Mouse (Mus musculus): ENCODE data around the gene Rad51d. TPM values are rescaled to one million over a fixed set of nuclear protein-coding genes. Genes with fewer than 3 reads are reported as not detected.
A peak's percentile ranks its signal among the peaks of the same experiment; 100 is the strongest.
"Not testable (repeated sequence)": the region's sequence is repeated elsewhere in the genome, so short reads cannot be mapped to it uniquely, and the experiment has no call there.

Rad51d gene
- polyA plus RNA-seq, 1 experiment from 2014 or later, result 14.8 TPM

GRCm38 (mm10) chr11:82835616-82836432 lies 54.6 kb downstream of the Rad51d start:
- no peaks in the 10 kb centered on the region for H3K27me3 ChIP-seq (replicated peaks)
- no peak overlapping the region for H3K9ac ChIP-seq
- H3K9me3 ChIP-seq, result no peaks in the 10 kb centered on the region
- no peak for ATAC-seq (ENCODE audit: insufficient read depth, low FRiP score, low read depth)
- WGBS, result 71% methylated on average over 11 of the region's 11 CpGs
- no peak overlapping the region for H3K4me3 ChIP-seq (replicated peaks)
- H3K4me1 ChIP-seq, result peaks cover 12% of the 10 kb centered on the region
- no peak overlapping the region for H3K4me2 ChIP-seq
- H3K36me3 ChIP-seq, result no peaks in the 10 kb centered on the region
- no peak overlapping the region for H3K27ac ChIP-seq

- not testable (repeated sequence) for H3K9me3 ChIP-seq; H3K9ac ChIP-seq; H3K27me3 ChIP-seq (replicated peaks); H3K4me2 ChIP-seq; H3K4me3 ChIP-seq (replicated peaks); H3K27ac ChIP-seq; ATAC-seq (ENCODE audit: insufficient read depth, low FRiP score, low read depth); H3K36me3 ChIP-seq
- 79% methylated on average over 7 of the region's 7 CpGs for WGBS
- peaks cover 14% of the 10 kb centered on the region for H3K4me1 ChIP-seq
Observed at GRCm38 (mm10) chr11:82834359-82834758, 56.1 kb downstream of the Rad51d start.

DNA sequence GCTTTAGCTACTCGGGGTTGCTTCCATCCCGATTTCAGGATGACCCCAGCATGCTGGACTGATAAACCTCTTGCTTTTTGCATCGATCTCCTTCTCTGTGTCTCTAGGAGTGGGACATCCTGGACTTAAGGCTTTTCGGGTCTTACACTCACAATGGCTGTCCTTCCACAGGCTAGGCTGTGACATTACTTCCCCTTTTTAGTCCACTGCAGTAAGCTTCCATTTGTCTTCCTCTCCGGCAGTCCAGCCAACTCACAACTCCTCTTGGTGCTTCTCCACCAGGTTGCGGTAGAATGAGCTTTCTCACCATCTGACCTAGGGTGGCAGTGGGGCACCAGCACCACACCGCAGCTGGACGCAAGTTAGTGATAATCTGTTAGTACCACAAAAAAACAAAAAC lies 56.5 kb downstream of the Rad51d start:
- 66% methylated on average over 8 of the region's 8 CpGs for WGBS
- no peaks in the 10 kb centered on the region for H3K36me3 ChIP-seq
- ATAC-seq (ENCODE audit: insufficient read depth, low FRiP score, low read depth), result no peak
- H3K27me3 ChIP-seq (replicated peaks), result no peaks in the 10 kb centered on the region
- peaks cover 14% of the 10 kb centered on the region for H3K4me1 ChIP-seq
- H3K27ac ChIP-seq, result peak overlapping the region; percentile 33; the same call in 1 of the 2 replicates
- H3K4me2 ChIP-seq, result no peak overlapping the region
- no peaks in the 10 kb centered on the region for H3K9me3 ChIP-seq
- H3K9ac ChIP-seq, result no peak overlapping the region
- no peak overlapping the region for H3K4me3 ChIP-seq (replicated peaks)

DNA sequence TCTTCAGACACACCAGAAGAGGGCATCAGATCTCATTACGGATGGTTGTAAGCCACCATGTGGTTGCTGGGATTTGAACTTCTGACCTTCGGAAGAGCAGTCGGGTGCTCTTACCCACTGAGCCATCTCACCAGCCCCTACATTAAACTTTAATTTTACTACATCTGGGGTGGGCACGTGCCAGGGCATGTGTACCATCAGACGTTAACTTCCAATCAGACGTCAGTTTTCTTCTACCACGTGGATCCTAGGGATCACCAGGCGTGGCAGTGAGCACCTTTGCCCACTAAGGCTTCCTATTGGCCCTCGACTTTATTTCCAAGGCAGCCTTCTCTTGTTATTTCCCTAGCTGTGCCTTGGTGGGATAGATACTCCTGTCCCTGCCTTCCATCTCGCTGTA lies 58.0 kb downstream of the Rad51d start:
- WGBS, result 70% methylated on average over 10 of the region's 10 CpGs
- ATAC-seq (ENCODE audit: insufficient read depth, low FRiP score, low read depth), result not testable (repeated sequence)

DNA sequence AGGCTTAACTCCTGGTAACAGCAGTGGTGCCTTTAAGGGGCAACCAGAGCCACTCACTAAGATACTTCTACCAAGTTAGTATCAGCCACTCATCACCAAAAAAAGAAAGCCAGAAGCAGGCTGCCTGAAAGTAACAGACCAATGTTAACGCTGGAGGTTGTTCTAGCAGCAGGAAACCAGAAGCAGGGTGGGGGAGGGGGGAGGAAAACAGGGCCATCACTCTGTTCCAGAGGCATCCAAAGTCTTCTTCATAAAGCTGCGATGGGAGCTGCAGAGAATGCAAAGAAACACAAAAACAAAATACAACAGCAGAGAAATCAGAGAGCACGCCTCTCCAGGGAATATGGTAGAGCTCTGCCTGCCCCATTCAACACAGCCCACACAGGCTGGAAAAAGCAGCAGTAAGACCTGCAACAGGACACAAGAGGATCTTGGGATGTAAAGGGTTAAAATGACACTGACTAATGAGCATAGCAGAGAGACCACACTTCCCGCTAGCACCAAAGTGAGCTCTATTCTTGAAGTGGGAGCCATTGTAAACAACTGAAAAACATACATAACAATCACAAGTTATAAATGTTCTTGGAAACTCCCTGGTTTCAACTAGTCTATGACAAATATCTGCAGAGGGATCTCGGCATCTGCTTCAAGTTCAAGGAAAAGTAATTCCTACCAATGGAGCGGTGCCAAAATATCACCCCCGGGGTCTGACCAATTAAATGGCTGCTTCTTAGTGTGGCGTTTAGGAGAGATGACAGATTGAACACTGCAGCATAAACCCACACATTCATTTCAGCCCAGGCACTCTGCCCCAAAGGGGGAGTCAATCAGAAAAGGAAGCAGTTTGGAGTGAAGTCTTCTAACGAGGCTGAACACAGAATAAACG lies 59.2 kb downstream of the Rad51d start:
- 21% methylated on average over 10 of the region's 10 CpGs for WGBS
- H3K4me1 ChIP-seq, result peaks cover 14% of the 10 kb centered on the region
- H3K27me3 ChIP-seq (replicated peaks), result no peaks in the 10 kb centered on the region
- H3K9ac ChIP-seq, result no peak overlapping the region
- no peak overlapping the region for H3K27ac ChIP-seq
- no peak for ATAC-seq (ENCODE audit: insufficient read depth, low FRiP score, low read depth)
- H3K4me2 ChIP-seq, result peak overlapping the region; percentile 34
- no peak overlapping the region for H3K4me3 ChIP-seq (replicated peaks)
- no peaks in the 10 kb centered on the region for H3K36me3 ChIP-seq
- no peaks in the 10 kb centered on the region for H3K9me3 ChIP-seq

More for the DNA sequence above, 58.0 kb downstream of the Rad51d start:
- not testable (repeated sequence) for H3K9ac ChIP-seq; H3K27ac ChIP-seq; H3K27me3 ChIP-seq (replicated peaks); H3K4me3 ChIP-seq (replicated peaks); H3K4me2 ChIP-seq; H3K9me3 ChIP-seq; H3K36me3 ChIP-seq
- peaks cover 14% of the 10 kb centered on the region for H3K4me1 ChIP-seq

DNA sequence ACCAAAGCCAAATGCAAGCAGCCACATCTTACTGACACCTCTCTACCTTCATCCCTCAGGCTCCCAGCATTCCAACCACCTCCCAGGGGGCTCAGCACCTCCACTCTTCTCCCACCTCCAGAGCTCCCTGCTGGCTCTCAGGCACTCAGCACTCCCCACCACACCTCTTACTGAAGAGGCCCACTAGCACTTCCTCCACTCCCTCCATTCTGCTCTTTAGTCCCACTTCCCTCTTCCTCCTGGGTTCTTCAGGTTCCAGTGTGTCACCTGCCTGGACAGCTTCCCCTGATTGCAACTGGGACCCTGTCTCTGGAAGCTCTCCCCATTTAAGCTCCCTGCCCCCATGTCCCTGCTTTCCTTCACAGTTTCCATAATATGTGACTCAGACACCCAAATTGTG lies 63.6 kb downstream of the Rad51d start:
- no peak for ATAC-seq (ENCODE audit: insufficient read depth, low FRiP score, low read depth)

More for the DNA sequence above, 63.6 kb downstream of the Rad51d start:
- H3K27ac ChIP-seq, result no peak overlapping the region
- no peak overlapping the region for H3K4me3 ChIP-seq (replicated peaks)
- H3K9ac ChIP-seq, result no peak overlapping the region
- H3K4me1 ChIP-seq, result peaks cover 12% of the 10 kb centered on the region
- H3K4me2 ChIP-seq, result no peak overlapping the region
- H3K36me3 ChIP-seq, result no peaks in the 10 kb centered on the region
- H3K9me3 ChIP-seq, result no peaks in the 10 kb centered on the region
- H3K27me3 ChIP-seq (replicated peaks), result no peaks in the 10 kb centered on the region

Other genes starting within 250 kb of the Rad51d start
- gene Cct6b, start 126.3 kb downstream of the Rad51d start, polyA plus RNA-seq (2015; fragmentation: Nextera tagmentation; extraction: Ambion mirVana), result 0.37 and 0.40 TPM in 2 replicates
- 31.7 and 35.0 TPM in 2 replicates for gene Zfp830, start 126.3 kb downstream of the Rad51d start, polyA plus RNA-seq (2015; fragmentation: Nextera tagmentation; extraction: Ambion mirVana)
- 22.9 and 25.5 TPM in 2 replicates for gene Lig3, start 109.5 kb downstream of the Rad51d start, polyA plus RNA-seq (2015; fragmentation: Nextera tagmentation; extraction: Ambion mirVana)
- 17.5 and 20.2 TPM in 2 replicates for gene Rffl, start 19.4 kb downstream of the Rad51d start, polyA plus RNA-seq (2015; fragmentation: Nextera tagmentation; extraction: Ambion mirVana)
- 0.13 and 0.15 TPM in 2 replicates for gene Fndc8, start 1.5 kb upstream of the Rad51d start, polyA plus RNA-seq (2015; fragmentation: Nextera tagmentation; extraction: Ambion mirVana)
- 30.7 and 31.1 TPM in 2 replicates for gene Nle1, start 17.8 kb upstream of the Rad51d start, polyA plus RNA-seq (2015; fragmentation: Nextera tagmentation; extraction: Ambion mirVana)
- 2.5 and 2.6 TPM in 2 replicates for gene Unc45b, start 19.9 kb upstream of the Rad51d start, polyA plus RNA-seq (2015; fragmentation: Nextera tagmentation; extraction: Ambion mirVana)
- gene Slfn5, start 60.7 kb upstream of the Rad51d start, polyA plus RNA-seq (2015; fragmentation: Nextera tagmentation; extraction: Ambion mirVana), result 2.4 and 2.5 TPM in 2 replicates
- 23.8 and 26.8 TPM in 2 replicates for gene Slfn9, start 101.2 kb upstream of the Rad51d start, polyA plus RNA-seq (2015; fragmentation: Nextera tagmentation; extraction: Ambion mirVana)
- 0.81 and 1.0 TPM in 2 replicates for gene Slfn8, start 130.2 kb upstream of the Rad51d start, polyA plus RNA-seq (2015; fragmentation: Nextera tagmentation; extraction: Ambion mirVana)
- gene Slfn2, start 174.5 kb upstream of the Rad51d start, polyA plus RNA-seq (2015; fragmentation: Nextera tagmentation; extraction: Ambion mirVana), result 8.4 and 9.2 TPM in 2 replicates
- gene Slfn1, start 226.2 kb upstream of the Rad51d start, polyA plus RNA-seq (2015; fragmentation: Nextera tagmentation; extraction: Ambion mirVana), result 1.6 and 1.8 TPM in 2 replicates